Mouse (Mus musculus) left cerebral cortex, postnatal 36 days (tissue): ENCODE measurements around the gene Kcnq5. TPM values are rescaled to one million over a fixed set of nuclear protein-coding genes. Genes with fewer than 3 reads are reported as not detected.

Experiments used
- DNase-seq, 2 experiments: peaks; one replicate each; pipeline ENCODE4 v3.0.0; 2021 to 2022; ENCODE audit warnings: low spot score in 2 of 2, mixed read lengths in 1 of 2
- intact Hi-C: fragments of 180-260 bp; cut with DNase I; formaldehyde crosslinking; loops from one replicate; pipeline ENCODE4 v1.15.1; 2025
- total RNA-seq, 2 experiments: library from RNA; stranded (reverse); gene quantifications; 2 replicates each; pipeline ENCODE4 v1.2.3; 2021

The Kcnq5 gene
- total RNA-seq, result 10 to 100 TPM; 81.0 to 83.6 TPM

DNA sequence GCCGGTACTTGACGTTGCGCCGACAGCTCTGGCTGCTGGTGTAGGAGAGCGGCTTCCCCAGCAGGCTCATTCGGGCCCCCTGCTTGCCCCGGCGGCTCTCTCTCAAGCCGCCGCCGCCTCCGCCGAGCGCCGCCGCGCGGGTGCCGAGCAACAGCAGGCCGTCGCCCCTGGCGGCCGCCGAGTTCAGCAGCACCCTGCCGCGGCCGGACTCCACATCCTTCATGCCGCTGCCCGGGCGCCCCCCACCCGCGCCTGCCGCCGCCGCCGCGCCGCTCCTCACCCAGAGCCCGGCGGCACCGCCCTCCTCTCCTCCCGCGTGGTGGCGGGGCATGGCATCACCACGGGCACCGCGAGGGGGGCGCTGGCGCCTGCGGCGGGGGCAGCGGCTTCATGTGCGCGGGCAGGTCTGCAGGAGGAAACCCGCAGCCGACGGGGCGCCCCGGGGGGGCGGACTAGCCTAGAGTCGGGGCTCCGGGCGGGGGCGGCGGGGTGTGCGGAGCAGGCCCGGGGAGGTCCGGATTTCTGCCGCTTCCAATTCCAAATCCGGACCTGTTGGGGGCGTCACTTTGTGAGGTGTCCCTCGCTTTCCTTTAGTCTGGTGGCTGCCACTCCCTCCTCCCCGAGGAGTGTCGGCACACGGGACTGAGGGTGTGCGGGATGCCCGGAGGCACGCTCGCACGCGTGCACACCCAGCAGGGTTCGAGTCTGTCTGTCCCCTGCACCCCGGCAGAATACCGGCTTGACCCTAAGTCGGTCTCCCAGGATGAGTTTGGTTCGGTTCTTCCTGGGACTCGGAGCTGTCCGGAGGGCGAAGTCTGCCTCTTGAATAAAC is at the start of gene Kcnq5:
Gene Kcnq5, minus strand, starts transcription at position 692 of the 832 bp plus-strand sequence.
- peak; percentile 69 to 84 for DNase-seq
- intact Hi-C loops, result loop anchor here (2.0 to 10.0 kb wide), 4 partner anchors 287 to 551 kb away; no protein-coding TSS in a partner anchor

DNA sequence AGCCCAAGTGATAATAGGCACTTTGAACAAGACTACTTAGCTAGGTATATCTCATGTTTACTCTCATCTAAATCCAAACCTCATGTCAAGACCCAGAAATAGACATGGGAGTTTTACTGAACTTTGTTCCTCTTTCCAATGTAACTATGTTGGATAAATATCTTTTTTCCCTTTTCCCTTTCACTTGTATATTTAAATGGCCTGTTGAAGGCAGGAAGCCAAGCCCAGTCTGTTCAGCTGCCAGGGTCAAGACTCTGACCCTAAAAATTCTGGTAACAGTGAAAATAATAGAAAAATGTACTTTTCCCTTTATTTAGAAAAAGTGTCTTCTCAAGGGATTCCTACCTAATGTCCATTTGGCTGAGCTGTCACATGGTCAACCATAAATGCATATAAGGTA is 18.0 kb upstream of the Kcnq5 start:
- DNase-seq, result no peak
- intact Hi-C loops, result no loop called here

DNA sequence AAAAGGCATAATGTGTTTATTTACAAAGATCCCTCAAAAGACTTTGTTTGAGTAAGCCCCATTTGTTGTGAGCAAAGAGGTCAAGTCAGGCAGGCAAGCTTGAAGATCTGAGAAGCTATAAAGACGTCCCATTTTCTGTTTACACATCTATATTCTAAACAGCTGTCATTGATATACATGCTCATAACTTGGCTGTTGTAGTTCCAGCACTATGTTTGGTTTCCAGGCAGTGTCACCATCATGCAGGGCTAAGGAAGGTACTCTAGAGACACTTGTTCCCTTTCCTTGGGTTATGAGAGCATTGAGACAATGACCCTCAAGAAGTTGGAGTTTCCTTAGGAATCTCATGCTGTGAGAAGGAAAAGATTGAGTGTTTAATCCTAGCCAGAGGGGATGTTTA is 17.6 kb upstream of the Kcnq5 start:
- intact Hi-C loops, result no loop called here
- DNase-seq, result no peak

DNA sequence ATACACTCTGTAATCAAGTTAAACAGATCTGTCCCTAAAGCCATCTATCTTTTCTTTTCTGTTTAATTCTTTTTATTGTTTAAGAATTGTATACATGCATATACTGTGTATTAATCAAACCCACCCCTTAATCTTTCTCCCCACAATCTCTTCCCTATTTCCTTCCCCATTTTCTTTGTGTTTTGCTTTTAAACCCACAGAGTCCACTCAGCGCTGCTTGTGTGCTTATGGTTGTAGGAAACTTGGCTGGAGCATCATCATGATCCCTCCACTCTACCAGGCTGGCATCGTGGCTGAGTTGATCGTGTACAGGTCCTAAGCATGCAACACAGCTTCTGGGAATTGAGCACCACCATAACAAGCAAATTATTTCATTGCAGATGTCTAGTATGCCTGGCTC is 12.3 kb upstream of the Kcnq5 start:
- no peak for DNase-seq
- intact Hi-C loops, result no loop called here

DNA sequence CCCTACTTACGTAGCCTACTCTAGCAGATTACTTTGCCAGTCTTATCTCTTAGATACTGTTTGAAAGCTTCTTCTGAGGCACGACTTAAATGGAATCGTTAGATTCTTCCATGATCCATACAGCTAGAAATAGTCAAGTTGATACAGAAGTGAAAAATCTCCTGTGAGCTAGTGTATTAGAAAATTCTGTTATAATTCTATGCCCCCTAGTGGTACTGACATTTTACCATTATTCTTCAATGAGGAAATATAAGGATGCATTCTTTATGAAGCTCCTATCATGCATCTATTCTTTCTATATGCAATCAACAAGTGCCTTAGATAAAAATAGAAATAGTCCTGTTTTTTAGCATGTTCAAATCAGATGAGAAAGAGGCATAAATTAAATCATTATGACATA is 5.4 kb upstream of the Kcnq5 start:
- no peak for DNase-seq
- intact Hi-C loops, result loop anchor here (2.0 to 10.0 kb wide), 3 partner anchors 292 to 506 kb away; no protein-coding TSS in a partner anchor

DNA sequence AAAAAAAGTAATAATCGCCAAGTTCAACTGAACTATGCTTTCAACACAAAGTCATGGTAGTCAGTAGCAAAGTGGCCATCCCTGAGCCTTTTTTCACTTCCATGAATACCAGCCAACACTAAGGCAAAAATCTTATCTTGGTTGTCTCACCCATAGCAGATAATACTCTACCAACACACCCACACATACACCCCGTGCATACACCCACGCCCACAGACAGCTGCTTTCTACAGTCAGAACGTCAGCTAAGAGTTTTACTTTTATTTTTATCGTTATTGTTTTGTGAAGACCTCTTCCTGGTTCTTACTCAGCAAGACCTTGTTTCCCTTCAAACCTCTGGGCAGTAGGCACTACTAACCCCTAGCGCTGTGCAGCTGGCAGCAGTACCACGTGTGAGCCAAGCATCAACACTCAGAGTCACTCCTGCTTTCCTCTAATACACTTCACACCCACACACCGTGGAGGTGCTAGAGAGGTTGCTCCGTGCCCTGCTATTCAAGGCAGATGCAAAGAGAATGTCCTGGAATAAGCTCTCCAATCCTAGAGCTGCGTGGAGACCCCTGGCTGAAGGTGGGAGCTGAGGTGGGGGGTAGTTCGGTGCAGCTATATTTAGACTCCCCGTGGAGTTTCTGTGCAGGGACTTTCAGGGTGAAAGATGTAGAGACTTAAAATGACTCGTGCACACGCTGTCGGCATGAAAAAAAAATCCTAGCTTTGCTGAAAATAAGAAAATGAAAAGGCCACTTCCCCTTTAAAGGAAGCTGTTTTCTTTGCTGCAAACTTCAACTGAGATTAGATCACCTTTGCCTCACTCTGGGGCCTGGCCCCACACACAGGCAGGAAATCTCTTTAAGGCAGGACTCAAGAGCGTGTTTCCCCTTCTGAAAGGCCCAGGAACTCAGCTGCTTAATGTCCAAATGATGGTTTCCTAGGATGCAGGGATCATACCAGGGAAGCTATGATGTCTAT is 1.4 kb upstream of the Kcnq5 start:
- intact Hi-C loops, result loop anchor here (10.0 kb wide), 2 partner anchors 288 to 368 kb away; no protein-coding TSS in a partner anchor

DNA sequence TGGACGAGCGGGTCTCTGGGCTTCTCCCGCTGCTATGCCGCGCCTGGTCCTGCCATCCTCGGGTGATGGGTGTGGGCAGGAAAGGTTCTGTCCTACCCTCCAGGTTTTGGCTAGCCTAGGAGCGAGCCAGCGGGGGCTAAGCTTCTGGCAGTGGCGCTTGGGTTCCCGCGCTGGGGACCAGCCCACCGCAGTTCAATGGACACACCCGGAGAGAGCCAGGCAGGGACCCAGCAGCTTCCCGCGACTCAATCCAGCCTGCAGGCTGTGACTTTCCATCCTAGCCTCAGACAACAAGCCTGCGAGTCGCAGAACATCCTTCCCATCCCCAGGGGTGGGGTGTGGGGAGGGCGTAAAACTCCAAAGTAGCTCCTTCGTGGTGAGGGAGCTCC is 335 bp upstream of the Kcnq5 start:
- peak; percentile 59 to 67 for DNase-seq
- intact Hi-C loops, result loop anchor here (10.0 kb wide), 2 partner anchors 287 to 367 kb away; no protein-coding TSS in a partner anchor

More for the DNA sequence above, 1.4 kb upstream of the Kcnq5 start:
- DNase-seq, result peak; percentile 43 to 49

DNA sequence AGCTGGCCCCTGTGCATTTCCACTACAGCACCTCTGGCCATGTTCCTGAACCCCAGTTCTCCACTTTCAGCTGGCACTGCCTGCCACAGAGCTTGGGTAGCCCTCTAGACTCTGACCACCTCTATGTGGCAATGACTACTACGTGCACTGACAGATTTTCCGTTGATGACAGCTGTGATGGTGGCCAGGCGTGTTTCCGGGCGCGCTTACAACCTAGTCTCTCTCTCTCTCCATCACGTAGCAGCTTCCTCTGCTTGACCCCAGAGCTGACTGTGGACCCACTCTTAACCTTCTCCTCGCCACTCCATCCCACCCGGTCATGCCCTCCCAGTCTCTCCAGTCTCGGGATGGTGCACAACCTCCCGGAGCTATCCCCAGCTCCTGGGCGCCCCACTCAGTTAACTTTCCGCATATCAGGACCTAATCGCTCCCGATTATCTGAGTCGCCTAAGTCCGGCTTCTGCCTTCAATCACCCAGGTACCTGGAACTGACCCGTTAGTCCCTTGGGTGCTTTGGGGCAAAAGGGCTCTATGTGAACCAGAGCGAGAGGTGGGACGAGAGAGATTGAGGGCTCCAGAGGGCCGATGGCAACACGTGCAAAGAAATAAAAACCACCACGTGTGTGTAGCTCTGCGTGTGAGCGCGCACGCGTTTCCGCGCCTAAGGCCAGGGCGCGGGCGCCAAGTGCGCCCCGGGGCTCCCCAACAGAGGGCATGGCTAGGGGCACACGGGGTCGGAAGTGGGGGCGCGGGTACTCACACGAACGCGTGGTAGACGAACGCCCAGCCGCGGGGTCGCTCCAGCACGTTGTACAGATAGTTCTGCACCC is 1.1 kb downstream of the Kcnq5 start:
- DNase-seq, result peak; percentile 63 to 75

DNA sequence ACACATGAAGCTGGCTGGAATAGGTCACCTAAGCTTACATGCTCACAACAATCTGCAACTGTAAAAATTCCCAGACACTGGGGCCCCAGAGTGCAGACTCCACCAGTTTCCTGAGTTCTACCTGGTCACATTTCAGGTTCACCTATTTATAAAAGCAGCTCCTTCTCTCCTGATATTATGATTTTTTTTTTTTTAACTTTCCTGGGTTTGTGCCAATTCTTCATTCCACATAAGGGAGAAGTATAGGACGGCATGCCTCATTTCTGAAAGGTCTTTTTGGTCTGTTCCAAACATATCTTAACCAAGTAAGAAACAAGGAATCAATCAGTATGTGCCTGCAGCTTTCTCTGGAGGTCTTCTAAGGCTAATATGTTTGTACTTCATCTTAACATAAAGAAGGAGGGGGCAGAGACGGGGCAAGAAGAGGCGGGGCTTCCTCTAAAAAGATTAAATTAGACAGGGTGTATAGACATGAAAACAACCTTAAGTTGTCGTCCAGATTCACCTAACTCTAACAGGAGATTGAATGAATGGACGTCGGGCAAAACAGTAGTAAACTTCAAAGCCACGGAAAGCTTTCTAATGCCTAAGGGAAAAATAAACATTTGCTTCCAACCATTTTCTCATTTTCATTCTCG is 2.0 kb downstream of the Kcnq5 start:
- peak in 1 of 2 experiments; percentile 12 for DNase-seq
- intact Hi-C loops, result loop anchor here (2.0 to 10.0 kb wide), 4 partner anchors 285 to 549 kb away; no protein-coding TSS in a partner anchor

More for the DNA sequence above, 1.1 kb downstream of the Kcnq5 start:
- intact Hi-C loops, result loop anchor here (2.0 to 10.0 kb wide), 4 partner anchors 286 to 550 kb away; no protein-coding TSS in a partner anchor

DNA sequence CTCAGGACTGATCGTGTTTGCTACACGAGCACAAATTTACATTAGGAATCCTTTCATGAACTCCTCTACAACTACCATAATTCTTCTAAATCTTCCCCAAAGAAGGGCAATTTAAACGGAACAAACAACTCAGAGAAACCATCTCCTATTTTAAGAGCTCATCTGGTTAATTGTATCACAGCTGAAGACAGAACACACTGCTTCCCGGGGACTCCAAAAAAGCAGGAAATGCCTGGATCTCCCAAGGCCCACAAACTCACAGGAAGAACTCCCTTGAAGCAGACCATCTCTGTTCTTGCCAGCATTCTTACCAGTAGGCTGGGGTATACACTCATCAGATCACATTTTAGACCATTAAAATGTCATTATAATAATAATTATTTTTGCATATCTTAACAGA is 3.7 kb downstream of the Kcnq5 start:
- no peak for DNase-seq
- intact Hi-C loops, result no loop called here

DNA sequence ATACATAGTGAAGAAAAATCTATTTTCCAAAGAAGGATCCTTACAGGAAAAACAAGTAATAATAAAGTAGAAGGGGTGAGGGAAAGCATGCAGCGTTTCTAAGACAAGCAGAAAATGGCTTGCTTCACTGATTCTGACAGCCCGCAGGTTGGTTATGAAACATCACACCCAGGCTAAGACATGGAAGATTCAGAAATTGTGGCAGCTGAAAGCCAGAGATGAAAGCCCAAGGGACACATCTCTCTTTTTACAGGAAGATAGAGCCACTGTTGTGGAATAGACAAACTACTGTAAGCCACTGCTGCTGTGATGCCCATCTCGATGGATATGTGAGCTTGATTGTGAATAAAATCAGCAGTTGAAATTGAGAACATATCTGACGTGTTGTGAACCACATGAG is 20.9 kb downstream of the Kcnq5 start:
- DNase-seq, result peak; percentile 15 to 17
- intact Hi-C loops, result no loop called here

DNA sequence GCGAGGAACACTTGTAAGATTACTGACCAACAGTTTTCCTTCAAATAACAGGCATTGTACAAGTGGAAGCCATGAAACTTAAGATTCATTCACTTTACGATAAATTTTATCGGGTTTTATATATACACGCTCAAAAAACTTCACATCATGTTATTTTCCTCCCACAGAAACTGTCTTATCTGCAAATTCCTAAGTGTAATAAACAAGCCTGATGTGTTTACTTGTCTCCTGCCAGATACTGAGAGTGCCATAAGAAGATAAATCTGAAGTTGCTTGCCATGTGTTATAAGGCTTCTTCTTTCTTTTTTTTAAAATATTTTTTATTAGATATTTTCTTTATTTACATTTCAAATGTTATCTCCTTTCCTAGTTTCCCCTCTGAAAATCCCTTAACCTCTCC is 34.6 kb downstream of the Kcnq5 start:
- intact Hi-C loops, result no loop called here
- no peak for DNase-seq

DNA sequence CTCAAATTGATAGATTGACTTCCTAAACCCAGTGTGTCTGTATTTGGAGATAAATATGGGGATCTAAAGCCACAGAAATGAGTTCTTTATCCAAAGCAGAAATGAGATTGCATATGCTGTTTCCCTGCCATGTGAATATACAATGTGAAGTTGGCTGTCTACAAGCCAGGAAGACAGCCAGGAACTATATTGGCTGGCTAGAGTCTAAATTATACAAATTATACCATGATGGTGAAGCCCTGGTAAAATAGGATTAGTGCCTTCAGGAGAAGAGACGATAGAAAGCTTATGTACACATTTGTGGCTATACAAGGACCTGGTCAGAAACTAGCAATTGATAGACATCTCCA is 38.5 kb downstream of the Kcnq5 start:
- intact Hi-C loops, result no loop called here
- no peak for DNase-seq

DNA sequence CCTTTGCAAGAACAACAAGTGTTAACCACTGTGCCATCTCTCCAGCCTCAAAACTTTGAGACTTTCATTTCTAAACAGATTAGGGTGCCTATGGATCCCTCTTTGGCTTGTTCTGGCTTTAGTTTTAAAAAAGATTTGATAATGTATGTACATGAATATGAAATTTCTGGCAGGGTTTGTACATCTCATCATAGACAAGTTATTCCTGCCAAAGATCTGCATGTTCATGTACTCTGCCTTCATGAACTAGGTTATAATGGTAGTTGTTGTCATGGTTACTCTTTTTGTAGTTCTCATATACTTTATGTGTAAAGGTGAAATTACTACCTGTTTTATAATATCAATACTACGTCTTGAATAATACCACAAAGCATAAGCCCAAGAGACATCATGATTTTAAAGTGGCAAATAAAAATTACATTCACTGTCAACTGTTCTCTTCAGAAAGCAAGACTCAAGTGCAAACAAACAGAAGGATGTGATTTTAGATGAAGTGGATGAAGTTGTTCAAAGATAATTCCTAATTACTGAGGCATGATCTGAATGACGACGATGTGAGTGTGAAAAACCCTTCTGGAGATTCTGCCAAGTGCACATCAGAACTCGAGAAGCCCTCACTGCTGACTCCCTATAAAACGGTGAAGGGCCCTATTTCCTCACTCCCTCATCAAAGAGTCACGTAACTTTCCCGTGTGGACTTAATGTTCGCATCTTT is 39.0 kb downstream of the Kcnq5 start:
- intact Hi-C loops, result no loop called here
- DNase-seq, result no peak

DNA sequence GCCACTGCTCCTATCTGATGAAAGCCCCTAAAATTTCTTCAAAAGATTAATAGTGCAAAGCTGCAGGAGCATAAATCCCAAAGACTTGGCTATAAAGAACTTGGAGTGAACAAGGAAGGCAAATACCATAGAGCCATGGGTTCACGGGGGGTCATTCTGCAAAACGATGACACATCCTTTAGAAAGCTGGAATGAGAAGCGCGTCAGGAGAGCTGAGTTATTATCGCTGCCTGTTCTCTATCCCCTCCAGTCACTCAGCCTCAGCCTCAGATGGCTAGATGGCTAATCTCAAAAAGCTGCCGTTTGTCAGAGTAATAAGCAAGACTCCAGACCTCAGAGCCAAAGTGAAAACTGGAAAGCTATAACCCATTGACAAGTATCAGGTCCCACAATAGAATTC is 42.5 kb downstream of the Kcnq5 start:
- no peak for DNase-seq
- intact Hi-C loops, result no loop called here

DNA sequence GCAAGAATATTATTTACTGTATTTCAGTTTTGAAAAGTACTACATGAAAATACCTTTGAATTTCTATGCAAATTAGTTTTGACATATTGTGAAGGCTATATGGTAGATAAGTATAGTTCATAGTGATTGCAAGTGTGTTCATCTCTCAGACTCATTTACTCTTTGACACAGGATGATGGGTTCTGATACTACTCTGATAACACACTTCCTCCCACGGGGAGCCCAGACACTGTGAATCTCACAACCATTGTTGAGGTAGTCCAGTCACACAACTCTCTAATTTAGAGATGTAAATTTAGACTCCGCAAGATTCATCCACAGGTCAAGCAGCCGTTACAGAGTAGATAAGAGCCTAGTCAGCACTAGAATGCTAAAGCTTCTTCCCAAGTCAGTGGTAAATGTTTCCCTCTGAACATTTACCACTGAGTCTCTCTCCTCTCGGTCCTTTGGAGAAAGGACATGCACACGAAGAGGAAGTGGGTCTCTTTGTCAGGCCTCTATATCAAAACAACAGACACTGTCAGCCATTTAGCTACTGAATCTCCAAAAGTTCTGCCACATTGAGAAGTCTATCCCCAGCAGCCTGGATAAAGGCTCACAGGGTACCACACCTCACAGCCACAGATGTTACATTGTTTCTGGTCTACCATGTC is 65.5 kb downstream of the Kcnq5 start:
- intact Hi-C loops, result no loop called here
- no peak for DNase-seq

DNA sequence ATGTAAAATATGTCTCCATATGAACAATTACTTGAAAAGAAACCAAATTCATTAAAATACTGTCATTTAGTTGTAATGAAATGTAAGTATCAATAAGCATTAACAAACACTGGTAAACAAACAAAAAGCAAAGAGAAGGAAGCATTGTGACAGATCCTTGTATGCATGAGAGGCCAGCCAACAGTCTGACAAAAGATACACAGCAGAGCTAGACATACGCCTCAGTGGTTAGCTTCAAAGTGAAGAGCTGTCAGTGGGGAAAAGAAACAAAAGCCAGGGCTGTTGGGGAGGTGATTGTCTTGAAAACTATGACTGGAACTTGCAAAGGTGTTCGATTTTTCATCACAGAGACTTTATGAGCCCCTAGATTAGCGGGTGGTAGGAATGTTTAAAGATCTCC is 78.0 kb downstream of the Kcnq5 start:
- intact Hi-C loops, result no loop called here
- DNase-seq, result no peak

DNA sequence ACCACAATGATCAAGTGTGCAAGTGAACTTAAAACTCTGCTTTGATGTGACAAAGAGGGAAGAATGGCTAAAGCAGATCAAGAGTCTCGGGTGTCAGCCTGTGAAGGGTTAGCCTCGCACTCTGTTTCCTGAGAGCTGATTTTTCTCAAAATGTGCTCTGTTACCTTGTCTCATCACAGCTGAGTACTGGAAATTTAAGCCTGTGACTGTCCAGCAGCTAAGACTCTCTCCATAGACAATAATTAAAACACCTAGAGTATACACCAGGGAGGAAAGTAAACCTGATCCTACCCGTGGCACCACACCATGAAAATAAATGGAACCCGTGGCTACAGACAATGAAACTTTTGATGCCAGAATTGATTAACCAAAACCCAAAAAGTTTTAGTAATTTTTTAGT is 90.9 kb downstream of the Kcnq5 start:
- intact Hi-C loops, result no loop called here

More for the DNA sequence above, 90.9 kb downstream of the Kcnq5 start:
- no peak for DNase-seq
